Mouse (Mus musculus): ENCODE results near the gene Slc25a3.

DNA sequence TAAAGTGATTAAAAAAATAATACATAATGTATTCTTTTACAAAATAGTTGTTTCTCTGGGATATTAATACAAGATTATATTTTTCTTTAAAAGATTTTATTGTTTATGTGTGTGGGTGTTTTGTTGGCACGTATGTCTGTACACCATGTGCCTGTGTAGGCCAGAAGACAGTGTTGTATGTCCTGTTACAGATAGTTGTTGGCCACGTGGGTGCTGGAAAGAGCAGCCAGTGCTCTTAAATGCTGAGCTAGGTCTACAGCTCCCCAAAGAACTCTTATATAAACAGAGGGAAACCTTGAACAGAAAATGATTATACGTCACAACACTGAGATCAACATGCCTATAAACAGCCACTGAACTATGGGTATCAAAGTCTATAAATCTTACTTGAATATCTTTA lies 40.6 kb upstream of the Slc25a3 start:
- TF ChIP-seq CTCF (IDR thresholded peaks at IDR 0.05; ENCODE audit: low read depth, low read length): no peak
- TF ChIP-seq EP300 (IDR thresholded peaks at IDR 0.05; ENCODE audit: insufficient read depth, low read depth, low read length): no peak
- TF ChIP-seq POLR2A (IDR thresholded peaks at IDR 0.05; ENCODE audit: insufficient read depth, low read length): no peak

All from ES-Bruce4 (cell line).